Mouse (Mus musculus) heart, postnatal 4 days (tissue): Measurements from ENCODE around the gene Elovl6. TPM values are rescaled to one million over a fixed set of nuclear protein-coding genes. Genes with fewer than 3 reads are reported as not detected.
A peak's percentile ranks its signal among the peaks of the same experiment; 100 is the strongest.

ENCODE experiments used
- DNase-seq: peaks from one replicate; pipeline ENCODE4 v3.0.0; 2021
- total RNA-seq, 2 experiments: library from RNA; stranded (reverse); gene quantifications; 2 replicates each; pipeline ENCODE4 v1.2.3; 2021

The Elovl6 gene
- total RNA-seq, 2 experiments from 2014 or later, result 3.7 TPM

DNA sequence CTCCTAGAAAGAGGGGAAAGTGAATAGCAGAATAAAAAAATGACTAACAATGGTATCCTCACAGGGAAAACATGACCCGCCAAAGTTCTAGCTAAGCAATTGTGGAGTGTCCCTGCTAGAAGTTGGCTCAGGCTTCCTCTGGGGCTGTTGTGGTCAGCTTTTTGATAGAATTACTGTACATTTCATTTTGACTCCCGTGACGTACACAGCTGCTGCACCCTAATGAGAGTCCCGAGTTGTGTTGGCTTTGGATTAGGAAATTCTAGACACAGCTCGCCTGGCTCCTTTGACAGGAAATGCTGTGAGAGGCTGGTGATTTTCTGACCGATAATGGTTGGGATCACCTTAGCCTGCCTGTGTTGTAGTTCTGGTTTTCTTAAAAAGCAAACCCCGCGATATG, 79.5 kb downstream of the Elovl6 start:
- DNase-seq, result no peak

DNA sequence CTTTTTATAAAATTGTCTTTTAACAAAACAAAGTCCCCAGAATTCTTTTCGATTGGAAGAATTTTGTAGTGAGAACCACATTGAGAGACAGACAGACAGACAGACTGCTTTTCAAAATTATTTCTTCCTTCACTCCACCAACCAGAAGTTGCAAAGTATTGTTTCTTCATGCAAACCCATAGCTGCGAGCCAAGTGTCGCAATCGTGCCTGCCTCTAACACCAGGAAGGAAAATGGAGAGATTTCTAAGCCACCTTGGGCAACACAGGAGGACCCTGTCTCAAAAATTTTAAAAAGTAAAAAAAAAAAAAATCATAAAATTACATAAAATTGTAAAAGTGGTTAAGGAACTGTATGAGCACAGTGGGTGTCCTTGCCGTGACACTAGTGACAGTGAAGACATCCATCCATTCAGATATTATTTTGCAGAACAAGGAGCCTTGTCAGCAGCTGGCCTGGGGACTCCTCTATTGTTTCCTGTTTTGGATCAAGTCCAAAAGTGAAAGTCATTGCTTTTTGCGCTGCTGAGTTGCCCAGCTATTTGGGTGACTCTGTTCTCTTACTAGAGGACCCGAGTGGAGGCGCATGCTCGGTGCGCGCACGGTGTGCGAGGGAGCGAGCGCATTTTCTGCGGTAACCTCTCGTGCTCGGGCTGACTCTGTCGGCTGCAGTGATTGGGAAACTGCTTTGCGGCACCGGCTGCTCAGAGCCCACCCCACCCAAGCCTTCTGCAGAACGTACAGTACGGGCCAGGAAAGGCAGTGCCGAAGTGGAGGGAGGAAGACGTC, 80.3 kb downstream of the Elovl6 start:
- peak; percentile 31 for DNase-seq

- DNase-seq, result no peak
Measured at GRCm38 (mm10) chr3:129613756-129614155, 81.6 kb downstream of the Elovl6 start.

DNA sequence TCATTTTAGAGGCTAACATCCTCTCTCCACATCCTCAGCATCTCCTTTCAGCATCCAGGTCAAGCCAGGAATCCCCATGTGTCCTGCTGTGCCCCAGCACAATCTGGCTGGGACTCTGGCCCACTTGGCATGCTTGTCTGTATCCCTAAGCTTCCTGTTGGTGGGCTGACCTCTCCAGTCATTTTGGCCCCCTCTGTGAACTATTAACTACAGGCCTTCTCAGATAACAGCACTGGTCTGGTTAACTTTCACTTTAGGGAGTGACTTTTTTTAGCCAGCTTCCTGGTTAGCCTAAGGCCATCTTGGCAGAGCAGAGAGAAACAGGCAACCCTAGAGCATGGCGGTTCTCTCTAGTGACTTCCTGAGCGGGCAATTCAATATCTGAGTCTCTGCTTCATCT, 82.1 kb downstream of the Elovl6 start:
- peak; percentile 25 for DNase-seq

GRCm38 (mm10) chr3:129617450-129617849, 85.3 kb downstream of the Elovl6 start:
- DNase-seq, result no peak

GRCm38 (mm10) chr3:129619194-129619775, 87.1 kb downstream of the Elovl6 start:
- no peak for DNase-seq

GRCm38 (mm10) chr3:129620802-129621201, 88.6 kb downstream of the Elovl6 start:
- peak; percentile 32 for DNase-seq

- no peak for DNase-seq
Measured at GRCm38 (mm10) chr3:129621255-129621654, 89.1 kb downstream of the Elovl6 start.

- DNase-seq, result no peak
Measured at GRCm38 (mm10) chr3:129622120-129622519, 90.0 kb downstream of the Elovl6 start.

- no peak for DNase-seq
Measured at GRCm38 (mm10) chr3:129622705-129623104, 90.5 kb downstream of the Elovl6 start.

GRCm38 (mm10) chr3:129624193-129624805, 92.1 kb downstream of the Elovl6 start:
- no peak for DNase-seq

DNA sequence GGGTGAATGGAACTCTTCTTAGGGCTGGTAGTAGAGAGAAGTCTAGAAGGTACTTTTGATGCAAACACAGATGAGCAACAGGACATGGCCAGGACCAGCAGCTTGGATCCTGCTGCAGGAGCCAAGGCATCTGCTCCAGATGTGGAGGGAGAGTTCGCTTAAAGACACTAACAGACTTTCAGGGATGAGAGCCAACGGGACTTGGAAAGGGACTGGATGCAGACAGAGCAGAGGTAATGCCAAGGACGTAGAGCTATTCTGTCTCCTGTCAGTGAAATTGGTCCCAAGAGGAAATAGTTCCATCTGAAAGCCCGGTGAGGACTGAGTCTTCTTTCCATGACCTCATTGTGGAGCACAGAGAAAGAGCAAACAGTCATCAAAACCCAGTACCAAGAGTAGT, 95.1 kb downstream of the Elovl6 start:
- DNase-seq, result no peak

DNA sequence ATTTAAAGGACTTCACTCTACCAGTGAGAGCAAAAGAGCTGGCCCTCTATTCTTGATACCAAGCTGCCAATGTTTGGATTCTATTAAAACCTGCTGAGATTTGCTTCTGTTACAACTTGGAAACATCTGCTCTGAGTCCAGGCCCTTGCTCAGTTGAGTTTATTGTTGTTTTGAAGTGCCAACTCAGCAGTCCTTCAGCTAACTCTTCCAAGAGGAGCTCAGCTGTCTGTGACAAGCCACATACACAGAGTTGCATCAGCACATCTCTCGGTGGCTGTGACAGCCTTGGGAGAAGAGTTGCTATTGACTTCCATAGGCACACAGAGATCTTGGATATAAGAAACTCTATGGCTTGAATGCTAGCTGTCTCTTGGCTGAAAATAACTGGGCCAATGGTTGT, 98.9 kb downstream of the Elovl6 start:
- DNase-seq, result no peak

DNA sequence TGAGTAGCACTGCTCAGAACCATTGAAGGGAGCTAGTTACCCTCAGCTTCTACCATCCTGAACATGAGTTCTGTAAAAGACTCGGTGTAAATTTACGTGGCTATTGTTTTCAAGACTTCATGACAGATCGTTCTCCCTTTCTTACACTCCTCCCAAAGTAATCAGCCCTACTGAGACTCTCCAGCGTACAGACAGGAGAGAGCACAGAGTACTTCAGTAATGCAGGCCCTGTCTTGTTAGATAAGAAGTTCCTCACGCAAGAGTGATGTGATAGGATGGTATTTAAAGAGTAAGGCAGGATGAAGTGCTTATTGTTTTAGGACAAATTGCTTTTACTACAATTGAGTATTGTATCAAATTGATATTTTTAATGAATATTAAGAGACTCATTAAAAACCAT, 99.7 kb downstream of the Elovl6 start:
- DNase-seq, result no peak

DNA sequence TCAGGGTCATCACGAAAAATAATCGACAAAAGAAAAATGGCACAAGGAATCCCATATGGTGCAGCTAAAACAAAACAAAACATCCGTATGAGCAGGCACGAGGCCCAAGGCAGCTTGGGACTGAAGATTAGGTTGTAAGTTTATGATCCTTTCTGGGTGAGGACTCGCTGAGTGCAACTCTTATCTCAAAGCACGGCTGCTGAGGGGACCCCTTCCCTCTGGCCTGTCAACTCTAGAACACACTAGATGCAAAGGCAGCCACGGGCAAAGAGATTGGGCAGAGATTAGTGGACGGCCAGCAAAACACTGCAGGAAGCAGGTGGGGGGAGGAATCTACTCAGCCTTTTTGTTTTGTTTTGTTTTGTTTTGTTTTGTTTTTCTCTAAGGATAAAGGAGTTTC, 101.4 kb downstream of the Elovl6 start:
- DNase-seq, result no peak

- peak; percentile 41 for DNase-seq
Measured at GRCm38 (mm10) chr3:129634260-129634901, 102.2 kb downstream of the Elovl6 start.

- DNase-seq, result no peak
Measured at GRCm38 (mm10) chr3:129637446-129637845, 105.3 kb downstream of the Elovl6 start.

DNA sequence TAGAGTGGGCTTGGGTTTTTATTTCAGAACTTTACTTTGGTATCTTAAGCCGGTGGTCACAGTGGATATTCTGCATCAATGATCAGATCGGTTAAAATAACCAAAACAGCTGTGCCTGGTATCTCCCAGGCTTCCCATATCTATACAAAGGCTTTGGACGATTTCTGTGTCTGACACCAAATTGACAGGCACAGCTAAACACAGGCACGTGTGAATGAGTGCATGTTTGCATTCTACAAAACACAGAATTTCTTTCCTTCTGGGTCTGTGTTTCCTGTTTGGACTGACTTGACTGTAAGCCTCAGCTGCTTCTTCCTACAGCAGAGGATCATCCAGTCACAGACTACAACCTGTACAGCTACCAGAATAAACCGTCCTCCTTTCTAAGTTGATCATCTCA, 107.5 kb downstream of the Elovl6 start:
- DNase-seq, result no peak

- no peak for DNase-seq
Measured at GRCm38 (mm10) chr3:129640211-129641000, 108.3 kb downstream of the Elovl6 start.

GRCm38 (mm10) chr3:129641621-129642020, 109.5 kb downstream of the Elovl6 start:
- no peak for DNase-seq

GRCm38 (mm10) chr3:129645409-129645808, 113.3 kb downstream of the Elovl6 start:
- DNase-seq, result no peak

DNA sequence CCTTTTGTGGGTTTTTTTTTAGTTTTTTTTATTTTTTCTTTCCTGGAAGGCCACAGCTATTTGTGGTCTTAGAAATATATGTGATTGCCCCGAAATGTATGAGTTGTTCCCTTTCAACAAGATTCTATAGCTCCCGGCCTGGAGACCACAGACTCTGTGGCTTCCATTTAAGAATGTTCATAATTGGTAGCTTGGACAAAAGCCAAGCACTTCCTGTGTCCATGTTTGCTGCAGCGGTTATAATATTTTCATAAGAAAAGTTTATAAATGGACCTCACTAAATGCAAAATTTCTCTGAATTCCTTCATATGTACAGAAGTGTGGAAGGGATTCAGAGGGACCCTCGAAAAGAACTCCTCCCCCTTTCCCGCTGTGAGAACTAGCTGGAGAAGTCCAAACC, 114.6 kb downstream of the Elovl6 start:
- DNase-seq, result no peak
